Mouse (Mus musculus) left cerebral cortex, postnatal 4 days (tissue): ENCODE data around the gene Wnt11. TPM values are rescaled to one million over a fixed set of nuclear protein-coding genes. Genes with fewer than 3 reads are reported as not detected.
A peak's percentile ranks its signal among the peaks of the same experiment; 100 is the strongest.

Source experiments
- DNase-seq: peaks from one replicate; pipeline ENCODE4 v3.0.0-alpha.2; 2022
- intact Hi-C: fragments of 180-260 bp; cut with DNase I; formaldehyde crosslinking; loops from one replicate; pipeline ENCODE4 v1.15.1; 2025
- total RNA-seq, 2 experiments: library from RNA; stranded (reverse); gene quantifications; 2 replicates each; pipeline ENCODE4 v1.2.3; 2021

The Wnt11 gene
- total RNA-seq, 2 experiments from 2014 or later: 0.81 to 0.84 TPM

- DNase-seq: no peak
- intact Hi-C loops: no loop called here
Measured at GRCm38 (mm10) chr7:98862994-98863393, 28.1 kb downstream of the Wnt11 start.

- DNase-seq: peak; percentile 48
Measured at GRCm38 (mm10) chr7:98863969-98864718, 29.2 kb downstream of the Wnt11 start.

GRCm38 (mm10) chr7:98867053-98867793, 32.3 kb downstream of the Wnt11 start:
- DNase-seq: peak; percentile 41
- intact Hi-C loops: no loop called here

More at GRCm38 (mm10) chr7:98863969-98864718, 29.2 kb downstream of the Wnt11 start:
- intact Hi-C loops: no loop called here

- no peak for DNase-seq
- intact Hi-C loops: no loop called here
Measured at GRCm38 (mm10) chr7:98867794-98868150, 32.9 kb downstream of the Wnt11 start.

- DNase-seq: no peak
- intact Hi-C loops: no loop called here
Measured at GRCm38 (mm10) chr7:98869070-98869469, 34.2 kb downstream of the Wnt11 start.

GRCm38 (mm10) chr7:98870791-98871190, 35.9 kb downstream of the Wnt11 start:
- DNase-seq: no peak
- intact Hi-C loops: no loop called here

- no peak for DNase-seq
- intact Hi-C loops: no loop called here
Measured at GRCm38 (mm10) chr7:98871882-98872281, 37.0 kb downstream of the Wnt11 start.

GRCm38 (mm10) chr7:98873316-98873715, 38.4 kb downstream of the Wnt11 start:
- intact Hi-C loops: no loop called here
- no peak for DNase-seq

GRCm38 (mm10) chr7:98874411-98874951, 39.6 kb downstream of the Wnt11 start:
- intact Hi-C loops: no loop called here
- DNase-seq: no peak

- intact Hi-C loops: no loop called here
- DNase-seq: peak; percentile 91
Measured at GRCm38 (mm10) chr7:98875390-98875990, 40.6 kb downstream of the Wnt11 start.

- intact Hi-C loops: no loop called here
- DNase-seq: no peak
Measured at GRCm38 (mm10) chr7:98876119-98876518, 41.2 kb downstream of the Wnt11 start.

GRCm38 (mm10) chr7:98879176-98879575, 44.3 kb downstream of the Wnt11 start:
- intact Hi-C loops: no loop called here
- no peak for DNase-seq

GRCm38 (mm10) chr7:98881887-98882286, 47.0 kb downstream of the Wnt11 start:
- intact Hi-C loops: no loop called here

GRCm38 (mm10) chr7:98887811-98888261, 52.9 kb downstream of the Wnt11 start:
- peak; percentile 91 for DNase-seq
- intact Hi-C loops: no loop called here

More at GRCm38 (mm10) chr7:98881887-98882286, 47.0 kb downstream of the Wnt11 start:
- peak; percentile 29 for DNase-seq

GRCm38 (mm10) chr7:98888810-98889209, 53.9 kb downstream of the Wnt11 start:
- DNase-seq: peak; percentile 60
- intact Hi-C loops: no loop called here

- intact Hi-C loops: no loop called here
- peak; percentile 53 for DNase-seq
Measured at GRCm38 (mm10) chr7:98889211-98889610, 54.3 kb downstream of the Wnt11 start.

GRCm38 (mm10) chr7:98893144-98893543, 58.2 kb downstream of the Wnt11 start:
- intact Hi-C loops: no loop called here
- no peak for DNase-seq

GRCm38 (mm10) chr7:98894305-98894704, 59.4 kb downstream of the Wnt11 start:
- no peak for DNase-seq
- intact Hi-C loops: no loop called here

- intact Hi-C loops: no loop called here
Measured at GRCm38 (mm10) chr7:98894768-98895167, 59.9 kb downstream of the Wnt11 start.

GRCm38 (mm10) chr7:98895501-98896095, 60.7 kb downstream of the Wnt11 start:
- intact Hi-C loops: no loop called here
- DNase-seq: no peak

More at GRCm38 (mm10) chr7:98894768-98895167, 59.9 kb downstream of the Wnt11 start:
- DNase-seq: no peak

GRCm38 (mm10) chr7:98897323-98897722, 62.4 kb downstream of the Wnt11 start:
- intact Hi-C loops: no loop called here
- no peak for DNase-seq
